Comparison of ENCODE assay signal across 8 mouse cellular contexts in the genomic region with DNA sequence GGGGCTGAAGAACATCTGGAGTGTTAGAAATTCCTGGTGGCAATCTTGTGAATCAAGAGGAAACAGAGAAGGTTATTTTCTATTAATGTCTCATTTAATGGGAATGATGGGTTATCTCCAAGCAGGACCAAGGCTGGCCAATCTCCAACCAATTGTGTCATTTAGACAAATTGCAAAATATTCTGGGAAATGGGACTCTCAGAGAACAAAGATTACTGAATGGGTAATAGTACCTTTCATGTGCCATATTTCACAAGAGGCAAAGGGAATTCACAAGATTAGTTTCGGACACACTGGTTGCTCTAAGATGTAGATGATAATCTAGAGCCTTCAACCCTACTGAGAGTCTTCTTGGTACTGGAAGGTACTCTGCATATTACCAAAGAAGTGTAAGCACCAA.
"Had no signal": no experiment of that assay in that cellular context is flagged by ENCODE, and none has a peak within 500 bp of the region (broad histone marks: within the 10 kb centered on the region; RNA-seq: fewer than 3 reads in every experiment).

No protein-coding gene starts in this region.

- DNase-seq: kidney, adult 8-10 months; kidney, postnatal 10 days; kidney, postnatal 36 days; layer of hippocampus, postnatal 36 days; lung, adult 2 months; midbrain, embryonic 14.5 days; thymus, adult 18-20 months; thymus, postnatal 36 days had no signal
